Mouse (Mus musculus) lung, embryonic 16.5 days (tissue): ENCODE results near the gene Creb5. TPM values are rescaled to one million over a fixed set of nuclear protein-coding genes. Genes with fewer than 3 reads are reported as not detected.

Experiments used
- polyA plus RNA-seq: library from polyadenylated mRNA; unstranded; fragments of >200 nt; fragmentation: Nextera tagmentation; extraction: Ambion mirVana; gene quantifications from 2 replicates; pipeline ENCODE4 v1.2.1, GENCODE M21; 2015

The Creb5 gene
- polyA plus RNA-seq, 1 experiment from 2014 or later = 5.8 TPM

Other genes with a start within 250 kb of the Creb5 start
- gene Jazf1, start 218.6 kb upstream of the Creb5 start, polyA plus RNA-seq = 5.1 and 5.3 TPM in 2 replicates